Comparison of ENCODE assay signal across 25 mouse cellular contexts in genomic region chr4:76660146-76660545, GRCm38 (mm10).
DNase-seq lines count a peak whose midpoint lies in the region; ATAC-seq and TF ChIP-seq lines count a peak whose summit lies in the region.
"Had no signal": no experiment of that assay in that cellular context is flagged by ENCODE, and none has a peak within 500 bp of the region (broad histone marks: within the 10 kb centered on the region; RNA-seq: fewer than 3 reads in every experiment).

No protein-coding gene starts in this region.

- DNase-seq in kidney, postnatal 4 days, result no peak
- DNase-seq in kidney, postnatal 25 days, result no peak
- DNase-seq in kidney, postnatal 14 days, result peak; percentile 1
- DNase-seq in kidney, postnatal 10 days, result no peak
- DNase-seq in lung, postnatal 0 days (ENCODE audit: low spot score), result peak; percentile 10
- no peak for DNase-seq in lung, adult 2 months
- DNase-seq: adrenal gland, adult 8-10 months; adrenal gland, postnatal 14 days; adrenal gland, postnatal 36 days; B cell, adult 2 months; cerebellum, adult 11-12 months; cerebellum, adult 2 months; cerebellum, adult 9-10 months; cerebellum, postnatal 10 days; cerebellum, postnatal 25 days had no signal

- no peak overlapping the region for H3K4me2 ChIP-seq in kidney, embryonic 14.5 days (replicated peaks; ENCODE audit: low read depth, low read length)
- H3K4me2 ChIP-seq in kidney, embryonic 16.5 days (replicated peaks; ENCODE audit: low read depth, low read length), result no peak overlapping the region
- no peak overlapping the region for H3K4me2 ChIP-seq in lung, postnatal 0 days (replicated peaks; ENCODE audit: low read depth, low read length)
- H3K4me2 ChIP-seq: embryonic facial prominence, embryonic 12.5 days; forebrain, embryonic 13.5 days had no signal

- H3K4me3 ChIP-seq in kidney, embryonic 14.5 days (ENCODE audit: low read length), result no peak overlapping the region
- H3K4me3 ChIP-seq in kidney, embryonic 16.5 days (ENCODE audit: low read length), result no peak overlapping the region
- no peak overlapping the region for H3K4me3 ChIP-seq in lung, postnatal 0 days (ENCODE audit: low read depth, low read length)
- H3K4me3 ChIP-seq in lung, adult 2 months (replicated peaks; ENCODE audit: extremely low read depth, low read depth, low read length), result no peak overlapping the region
- H3K4me3 ChIP-seq: embryonic facial prominence, embryonic 10.5 days; embryonic facial prominence, embryonic 12.5 days; forebrain, embryonic 13.5 days had no signal

- 52% methylated on average over 2 of the region's 2 CpGs for WGBS in kidney, embryonic 14.5 days
- WGBS in kidney, embryonic 16.5 days, result 58% methylated on average over 2 of the region's 2 CpGs
- 36% methylated on average over 2 of the region's 2 CpGs for WGBS in lung, postnatal 0 days
- WGBS in lung, adult 2 months, result 70% methylated on average over 2 of the region's 2 CpGs

- H3K4me1 ChIP-seq in kidney, embryonic 14.5 days (ENCODE audit: control insufficient read depth, insufficient read depth, low read length), result no peaks in the 10 kb centered on the region
- peaks cover 4% of the 10 kb centered on the region; the same call in 1 of the 2 replicates for H3K4me1 ChIP-seq in kidney, embryonic 16.5 days (ENCODE audit: insufficient read depth, low read length)
- no peaks in the 10 kb centered on the region for H3K4me1 ChIP-seq in lung, postnatal 0 days (ENCODE audit: insufficient read depth, low read depth, low read length)
- H3K4me1 ChIP-seq in lung, adult 2 months (ENCODE audit: control insufficient read depth, insufficient read depth, low read length), result no peaks in the 10 kb centered on the region
- H3K4me1 ChIP-seq: embryonic facial prominence, embryonic 10.5 days; embryonic facial prominence, embryonic 12.5 days; forebrain, embryonic 13.5 days had no signal

- H3K27ac ChIP-seq in kidney, embryonic 14.5 days (ENCODE audit: low read depth, low read length), result no peak overlapping the region
- H3K27ac ChIP-seq in kidney, embryonic 16.5 days (ENCODE audit: low read length), result no peak overlapping the region
- H3K27ac ChIP-seq in lung, postnatal 0 days (ENCODE audit: low read length), result no peak overlapping the region
- H3K27ac ChIP-seq: embryonic facial prominence, embryonic 10.5 days; embryonic facial prominence, embryonic 12.5 days; forebrain, embryonic 13.5 days had no signal

- no peak overlapping the region for H3K9ac ChIP-seq in kidney, embryonic 14.5 days (ENCODE audit: low read depth, low read length)
- H3K9ac ChIP-seq in kidney, embryonic 16.5 days (replicated peaks; ENCODE audit: low read length), result no peak overlapping the region
- no peak overlapping the region for H3K9ac ChIP-seq in lung, postnatal 0 days (replicated peaks; ENCODE audit: low read depth)
- H3K9ac ChIP-seq: embryonic facial prominence, embryonic 12.5 days; forebrain, embryonic 13.5 days had no signal

- no peak for TF ChIP-seq EP300 in lung, postnatal 0 days (IDR thresholded peaks at IDR 0.05)

- H3K27me3 ChIP-seq in kidney, embryonic 14.5 days (ENCODE audit: control insufficient read depth, insufficient read depth, low read length), result no peaks in the 10 kb centered on the region
- no peaks in the 10 kb centered on the region for H3K27me3 ChIP-seq in kidney, embryonic 16.5 days (ENCODE audit: insufficient read depth, low read length)
- H3K27me3 ChIP-seq in lung, postnatal 0 days (replicated peaks; ENCODE audit: insufficient read depth, low read length), result no peaks in the 10 kb centered on the region
- H3K27me3 ChIP-seq: CH12.LX; embryonic facial prominence, embryonic 12.5 days; forebrain, embryonic 13.5 days; Patski had no signal

- no peaks in the 10 kb centered on the region for H3K9me3 ChIP-seq in kidney, embryonic 14.5 days (ENCODE audit: control insufficient read depth, low read length)
- no peaks in the 10 kb centered on the region for H3K9me3 ChIP-seq in kidney, embryonic 16.5 days (ENCODE audit: low read length)
- H3K9me3 ChIP-seq in lung, postnatal 0 days (ENCODE audit: low read length), result no peaks in the 10 kb centered on the region
- H3K9me3 ChIP-seq: embryonic facial prominence, embryonic 10.5 days; embryonic facial prominence, embryonic 12.5 days; forebrain, embryonic 13.5 days; G1E had no signal

- ATAC-seq in kidney, embryonic 14.5 days (ENCODE audit: low FRiP score, low TSS enrichment), result peak; percentile 28; the same call in 1 of the 2 replicates
- ATAC-seq in kidney, embryonic 16.5 days (ENCODE audit: low FRiP score, low TSS enrichment), result peak; percentile 59; the same call in 1 of the 2 replicates
- ATAC-seq in lung, postnatal 0 days, result peak; percentile 38; the same call in 1 of the 2 replicates
- ATAC-seq: activated CD4-positive, CD25-positive, alpha-beta regulatory T cell, adult 4 months; CD4-positive, CD25-positive, alpha-beta regulatory T cell, adult 4 months; forebrain, embryonic 13.5 days; Patski had no signal

- TF ChIP-seq CTCF in lung, postnatal 0 days (IDR thresholded peaks at IDR 0.05), result no peak
- no peak for TF ChIP-seq CTCF in lung, adult 2 months (IDR thresholded peaks at IDR 0.05; ENCODE audit: insufficient read depth, low read length)

- H3K36me3 ChIP-seq in kidney, embryonic 14.5 days (ENCODE audit: control insufficient read depth, insufficient read depth, low read length), result no peaks in the 10 kb centered on the region
- no peaks in the 10 kb centered on the region for H3K36me3 ChIP-seq in kidney, embryonic 16.5 days (ENCODE audit: insufficient read depth, low read length)
- no peaks in the 10 kb centered on the region for H3K36me3 ChIP-seq in lung, postnatal 0 days (ENCODE audit: insufficient read depth, low read length)
- H3K36me3 ChIP-seq: embryonic facial prominence, embryonic 10.5 days; embryonic facial prominence, embryonic 12.5 days; G1E had no signal

- no peak for TF ChIP-seq POLR2A in lung, adult 2 months (IDR thresholded peaks at IDR 0.05; ENCODE audit: borderline replicate concordance, extremely low read depth, low read depth, low read length)

Comparison
In these comparisons a context has a peak if more than half of its experiments do, and no peak if none do; other contexts are left out.
1. DNase-seq: peak in kidney, postnatal 14 days (single experiment) and lung, postnatal 0 days (single experiment); none in kidney, postnatal 4 days (0 of 2), kidney, postnatal 25 days (0 of 2), kidney, postnatal 10 days (single experiment) and lung, adult 2 months (single experiment).
2. Peak in every context shown above with its lines, with median percentiles within 50 percentile points of each other: ATAC-seq.